Mouse (Mus musculus) spleen, postnatal 36 days (tissue): Measurements from ENCODE around the gene Mat2a.
"Not testable (repeated sequence)": the region's sequence is repeated elsewhere in the genome, so short reads cannot be mapped to it uniquely, and the experiment has no call there.

Source experiments
- DNase-seq, 2 experiments: peaks; one replicate each; pipeline ENCODE4 v3.0.0; 2022; ENCODE audit warnings: low spot score in 2 of 2, mixed read lengths in 1 of 2

Gene Mat2a

DNA sequence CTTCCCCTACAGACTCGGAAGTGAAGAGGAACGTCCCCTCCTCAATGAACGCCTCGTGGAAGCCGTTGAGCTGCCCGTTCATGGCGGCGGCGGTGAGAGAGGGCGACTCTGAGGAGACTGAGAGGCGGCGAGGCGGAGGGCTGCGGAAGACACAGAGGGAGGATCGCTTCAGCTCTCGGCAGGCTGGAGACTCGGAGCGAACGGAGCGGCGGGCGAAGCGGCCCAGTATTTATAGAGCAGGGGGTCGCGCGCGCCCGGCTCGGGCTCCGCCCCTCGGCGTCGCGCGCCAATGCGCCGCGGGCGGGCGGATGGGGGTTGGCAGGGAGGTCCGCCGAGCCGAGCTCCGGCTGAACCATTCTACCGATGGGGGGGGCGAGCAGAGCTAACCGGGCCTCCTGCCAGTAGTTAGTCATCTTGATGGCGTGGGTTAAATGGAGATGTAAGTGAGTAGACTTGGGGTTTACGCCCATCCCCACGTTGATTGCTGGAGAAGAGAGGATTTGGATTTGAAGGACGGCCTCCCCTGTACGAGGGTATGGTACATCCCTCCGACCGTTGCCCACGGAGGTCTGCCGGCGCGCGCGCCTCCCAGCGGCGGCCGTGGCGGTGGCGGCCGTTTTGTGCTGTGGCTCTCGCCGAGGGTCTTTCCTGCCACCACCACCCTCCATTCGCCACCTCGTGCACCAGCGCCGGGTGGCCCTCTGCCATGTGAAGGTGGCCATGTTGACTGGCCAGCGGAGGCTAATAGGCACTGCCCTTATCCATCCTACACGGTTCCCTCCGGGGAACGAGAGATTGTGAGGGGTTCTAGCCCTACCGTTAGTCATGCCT, at the start of gene Mat2a:
TSS of gene Mat2a (minus strand) at position 204 of the 831 bp plus-strand sequence.
- DNase-seq = peak; percentile 90 to 92

GRCm38 (mm10) chr6:72488850-72489249, 49.5 kb upstream of the Mat2a start:
- no peak for DNase-seq

DNA sequence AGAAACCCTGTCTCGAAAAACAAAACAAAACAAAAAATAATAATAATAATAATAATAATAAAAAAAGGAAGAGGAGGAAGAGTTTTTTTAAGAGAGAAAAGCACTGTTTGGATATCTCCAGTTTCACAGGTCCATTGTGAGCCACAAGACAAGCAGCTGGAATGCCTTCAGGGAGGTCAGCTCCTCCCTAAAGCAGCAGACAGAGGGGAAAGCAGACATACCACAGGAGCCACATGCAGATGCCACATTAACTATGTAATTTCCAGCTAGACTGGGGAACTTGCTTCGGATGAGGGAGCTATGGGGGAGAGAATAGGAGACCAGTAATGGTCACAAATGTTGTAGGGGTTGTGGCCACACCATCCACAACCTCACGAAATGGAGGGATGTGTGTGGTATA, 47.9 kb upstream of the Mat2a start:
- DNase-seq = no peak

- DNase-seq = no peak
Measured at GRCm38 (mm10) chr6:72486307-72486706, 46.9 kb upstream of the Mat2a start.

DNA sequence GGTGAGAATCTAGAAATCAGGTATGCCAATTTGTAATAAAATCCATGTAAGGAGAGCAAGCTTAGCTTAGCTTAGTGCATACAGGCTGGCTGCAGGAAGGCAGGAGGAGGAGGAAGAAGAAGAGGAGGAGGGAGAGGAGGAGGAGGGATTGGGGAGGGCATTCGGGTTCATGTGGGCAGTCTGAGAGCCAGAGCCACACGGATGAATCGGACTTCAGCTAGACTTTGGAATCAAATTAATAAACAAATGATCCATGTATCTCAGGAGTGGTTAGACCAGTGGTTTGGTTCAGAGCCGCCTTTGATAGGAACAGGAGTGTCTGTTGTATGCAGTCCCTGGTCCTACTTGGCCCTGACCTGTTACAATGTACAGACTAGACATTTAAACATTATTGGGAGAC, 45.5 kb upstream of the Mat2a start:
- no peak for DNase-seq

- DNase-seq = no peak
Measured at GRCm38 (mm10) chr6:72482156-72482555, 42.8 kb upstream of the Mat2a start.

DNA sequence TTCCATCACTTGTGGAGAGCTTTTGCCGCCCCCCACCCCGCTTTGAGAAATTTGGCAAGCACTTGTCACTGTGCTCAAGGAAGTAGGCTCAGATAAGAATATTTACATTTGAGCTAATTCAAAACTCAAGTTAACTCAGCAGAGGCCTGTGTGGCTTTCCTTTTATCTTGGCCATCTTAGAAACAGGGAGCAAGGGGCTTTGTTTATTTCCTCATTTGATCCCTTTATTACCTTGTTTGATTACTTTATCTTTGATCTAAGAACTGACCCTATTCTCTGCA, 41.0 kb upstream of the Mat2a start:
- DNase-seq = no peak

DNA sequence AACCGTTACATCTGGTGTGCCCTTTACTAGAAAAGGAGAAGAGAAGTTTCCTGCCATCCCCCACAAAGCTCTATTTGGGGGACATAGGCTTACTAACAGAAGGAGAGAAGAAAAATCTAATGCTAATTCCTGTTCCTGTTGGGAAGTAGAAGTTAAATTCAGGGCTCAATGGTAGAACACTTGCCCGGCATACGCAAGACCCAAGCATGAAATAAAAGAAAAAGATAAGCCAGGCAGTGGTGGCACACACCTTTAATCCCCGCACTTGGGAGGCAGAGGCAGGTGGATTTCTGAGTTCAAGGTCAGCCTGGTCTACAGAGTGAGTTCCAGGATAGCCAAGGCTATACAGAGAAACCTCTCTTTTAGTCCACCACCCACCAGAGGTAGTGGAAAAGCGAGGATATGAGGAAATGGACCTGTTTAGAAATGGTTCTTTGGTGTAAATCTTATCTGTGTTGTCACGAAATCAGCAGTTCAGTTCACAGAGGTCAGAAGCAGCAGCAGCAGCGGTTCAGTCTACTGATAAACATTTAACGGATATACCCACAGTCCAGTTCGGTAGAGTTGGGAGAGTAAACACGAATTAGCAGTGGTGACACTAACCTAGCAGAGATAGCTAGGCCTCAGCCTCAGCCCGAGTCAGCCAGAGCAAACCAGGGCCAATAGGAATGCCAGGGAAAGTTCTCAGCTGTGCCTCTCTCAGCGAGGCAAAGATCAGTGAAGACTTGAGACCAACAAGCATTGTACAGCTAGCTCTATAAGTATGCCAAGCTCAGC, 40.5 kb upstream of the Mat2a start:
- DNase-seq = no peak

- not testable (repeated sequence) for DNase-seq
Measured at GRCm38 (mm10) chr6:72478691-72479090, 39.3 kb upstream of the Mat2a start.

- DNase-seq = no peak
Measured at GRCm38 (mm10) chr6:72477621-72478020, 38.3 kb upstream of the Mat2a start.

DNA sequence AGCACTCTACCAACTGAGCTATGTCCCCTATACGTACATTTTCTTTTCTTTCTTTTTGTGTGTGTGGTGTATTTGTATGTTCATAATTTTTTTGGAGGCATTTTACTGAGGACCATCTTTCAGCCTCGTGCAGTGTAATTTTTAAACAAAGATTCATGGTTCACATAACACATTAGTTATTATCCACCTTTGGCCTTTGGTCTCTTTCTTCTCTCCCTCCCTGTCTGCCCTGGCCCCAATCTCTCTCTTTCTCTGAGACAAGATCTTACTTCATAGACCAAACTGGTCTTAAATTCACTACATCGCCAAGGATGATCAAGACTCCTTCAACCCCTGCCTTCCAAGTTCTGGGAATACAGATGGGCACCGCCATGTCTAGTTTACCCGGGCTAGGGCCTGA, 37.5 kb upstream of the Mat2a start:
- no peak for DNase-seq

DNA sequence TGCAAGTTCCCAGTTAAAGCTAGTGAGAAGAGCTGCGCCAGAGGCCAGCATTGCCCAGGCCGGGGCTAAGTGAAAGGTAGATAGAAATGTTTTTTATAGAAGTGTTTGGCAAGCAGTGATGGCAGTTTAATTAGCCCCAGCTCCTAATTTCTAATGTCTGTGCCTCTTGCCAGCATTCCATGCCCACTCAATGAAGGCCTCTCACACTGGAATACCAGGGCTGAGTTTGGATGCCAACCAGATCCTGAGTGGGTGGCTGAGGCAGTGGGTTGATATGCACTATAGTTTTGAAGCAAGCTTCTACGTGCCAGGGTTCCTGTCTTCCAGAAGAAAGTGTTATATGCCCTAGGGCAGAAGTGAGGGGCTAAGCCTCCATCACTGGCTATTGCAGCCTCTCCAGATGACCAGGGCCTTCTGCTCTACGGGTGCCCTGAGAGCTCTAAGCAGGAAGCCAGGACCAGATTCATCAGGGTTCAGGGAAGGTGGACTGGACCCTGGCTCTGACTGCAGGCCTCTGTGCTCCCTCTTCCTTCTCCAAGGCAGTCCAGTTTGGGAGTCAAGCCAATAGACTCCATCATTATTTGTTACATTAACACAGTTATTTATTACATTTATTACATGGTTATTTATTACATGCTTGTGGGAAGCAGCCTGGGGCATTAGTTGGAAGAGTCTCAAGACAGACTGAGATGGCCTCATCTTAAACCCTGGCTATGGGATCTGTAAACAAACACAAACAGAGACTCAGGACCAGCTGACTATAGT, 36.0 kb upstream of the Mat2a start:
- no peak for DNase-seq

DNA sequence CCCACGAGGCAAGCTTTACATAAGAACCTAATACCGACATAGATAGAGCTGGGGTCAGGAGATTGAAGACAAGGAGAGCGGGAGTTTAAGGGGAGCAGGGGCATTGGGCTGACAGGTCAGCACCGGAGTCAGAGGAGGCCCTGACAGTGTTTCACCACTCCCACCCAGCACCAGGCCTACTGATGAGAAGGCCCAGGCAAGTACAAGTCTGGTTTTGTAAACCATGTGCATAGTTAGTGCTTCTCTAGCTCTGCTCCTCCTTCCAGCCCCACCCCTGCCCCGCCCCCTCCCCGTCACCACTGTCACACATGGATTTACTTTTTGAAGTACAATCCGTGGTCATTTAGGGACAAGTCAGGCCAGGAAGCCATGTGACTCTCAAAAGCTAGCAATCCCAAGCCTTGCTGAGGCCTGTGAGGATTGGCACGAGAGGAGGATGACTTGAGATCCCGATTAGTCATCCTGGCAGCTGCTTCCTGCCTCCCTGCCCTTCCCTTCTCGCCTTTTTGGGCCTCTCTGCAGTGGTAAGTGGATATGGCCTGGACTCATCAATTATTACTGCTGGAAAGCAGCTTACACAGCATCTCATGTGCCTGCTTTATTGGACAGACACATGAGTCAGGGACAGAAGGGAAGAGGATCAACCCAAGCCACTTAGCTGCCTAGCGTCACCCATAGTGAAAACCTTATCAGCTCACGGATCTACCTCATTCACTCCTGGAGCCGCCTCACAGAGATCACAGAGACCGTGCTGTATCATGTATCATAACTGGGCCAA, 34.1 kb upstream of the Mat2a start:
- DNase-seq = peak in 1 of 2 experiments; percentile 5

GRCm38 (mm10) chr6:72466171-72466570, 26.8 kb upstream of the Mat2a start:
- DNase-seq = no peak

DNA sequence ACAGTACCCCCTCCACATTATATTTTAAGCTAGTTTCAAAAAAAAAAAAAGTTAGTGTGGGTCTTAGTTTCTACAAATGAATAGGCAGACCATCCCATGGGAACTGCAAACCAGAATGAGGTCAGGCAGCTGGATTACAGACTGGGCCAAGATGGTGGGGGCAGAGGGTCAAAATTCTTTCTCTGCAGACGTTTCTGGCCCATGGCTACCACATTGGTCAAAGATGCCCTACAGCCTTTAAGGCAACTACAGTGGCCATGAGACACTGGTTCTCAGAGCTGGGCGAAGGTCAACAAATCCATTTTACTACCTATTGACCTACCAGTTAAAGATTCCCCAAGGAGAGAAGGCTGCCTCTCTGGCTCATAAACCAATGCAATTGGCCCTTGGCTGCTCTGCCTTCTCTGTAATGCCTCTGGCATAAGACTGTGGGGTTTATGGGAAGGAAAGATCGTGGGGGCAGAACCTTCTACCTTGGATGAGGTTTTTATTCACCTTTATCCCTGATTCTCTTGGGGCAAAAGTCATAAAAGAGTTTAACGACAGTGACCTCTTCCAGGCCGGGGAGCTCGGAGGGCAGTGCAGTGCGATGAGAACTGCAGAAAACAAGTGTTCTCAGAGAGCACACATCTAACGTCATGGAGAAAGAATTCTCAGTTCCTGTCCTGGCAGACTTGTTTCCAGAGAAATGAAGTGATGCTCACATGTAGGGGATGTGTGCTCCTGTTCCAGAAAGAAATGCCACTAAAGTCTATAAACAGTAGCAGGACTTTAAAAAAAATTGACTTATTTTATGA, 26.2 kb upstream of the Mat2a start:
- DNase-seq = no peak

DNA sequence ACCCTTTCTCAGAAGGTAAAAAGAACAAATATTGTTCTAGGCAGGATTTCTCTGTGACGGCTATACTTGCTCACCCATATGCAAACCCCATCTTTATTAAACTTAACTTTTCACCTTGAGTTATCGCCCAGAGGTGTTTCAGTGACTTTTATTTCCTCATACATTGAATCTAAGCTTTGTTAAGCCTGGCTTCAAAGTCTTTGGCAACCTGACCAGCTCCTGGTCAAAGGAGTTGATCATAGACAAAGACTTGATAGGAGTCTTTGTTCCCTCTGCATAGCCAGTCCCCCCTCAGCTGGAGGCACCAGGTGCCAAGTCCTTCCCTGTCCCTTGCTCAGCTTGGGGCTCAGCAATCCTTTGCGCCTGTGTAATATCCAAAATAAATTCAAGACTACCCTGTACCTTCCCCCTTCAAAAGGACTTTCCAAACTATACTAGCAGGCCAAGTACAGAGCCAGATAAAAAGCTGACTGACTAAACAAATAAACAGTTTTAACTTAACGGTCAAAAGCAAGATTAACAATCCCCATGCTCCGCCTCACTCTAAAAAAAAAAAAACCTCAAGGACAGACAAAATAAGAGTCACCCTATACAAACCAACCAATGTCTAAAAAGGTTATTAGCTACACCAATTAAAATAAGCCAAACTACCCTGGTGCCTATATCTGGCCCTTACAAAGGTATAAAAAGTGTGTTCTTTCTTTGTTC, 23.3 kb upstream of the Mat2a start:
- not testable (repeated sequence) for DNase-seq

- no peak for DNase-seq
Measured at GRCm38 (mm10) chr6:72460036-72460801, 20.9 kb upstream of the Mat2a start.

GRCm38 (mm10) chr6:72458921-72459320, 19.6 kb upstream of the Mat2a start:
- no peak for DNase-seq

GRCm38 (mm10) chr6:72458418-72458817, 19.1 kb upstream of the Mat2a start:
- no peak for DNase-seq
